Mouse (Mus musculus) splenic B cell, adult 2 months (primary cell): ENCODE data around the gene Psg19.
"Not testable (repeated sequence)": the region's sequence is repeated elsewhere in the genome, so short reads cannot be mapped to it uniquely, and the experiment has no call there.

Experiments
- DNase-seq: peaks from one replicate; pipeline ENCODE4 v3.0.0-alpha.2; 2011; ENCODE audit warnings: low read depth, low spot score
- H3K27me3 ChIP-seq: 2 replicates; pipeline ENCODE4 v1.6.1; 2012; ENCODE audit warnings: mild to moderate bottlenecking, low read length, moderate library complexity, mixed read lengths; ENCODE audit not compliant: control insufficient read depth, poor library complexity, insufficient read depth, severe bottlenecking
- H3K36me3 ChIP-seq: 2 replicates; pipeline ENCODE4 v1.6.1; 2012; ENCODE audit warnings: mild to moderate bottlenecking, low read length, moderate library complexity, mixed read lengths; ENCODE audit not compliant: control insufficient read depth, poor library complexity, insufficient read depth, severe bottlenecking

The Psg19 gene

DNA sequence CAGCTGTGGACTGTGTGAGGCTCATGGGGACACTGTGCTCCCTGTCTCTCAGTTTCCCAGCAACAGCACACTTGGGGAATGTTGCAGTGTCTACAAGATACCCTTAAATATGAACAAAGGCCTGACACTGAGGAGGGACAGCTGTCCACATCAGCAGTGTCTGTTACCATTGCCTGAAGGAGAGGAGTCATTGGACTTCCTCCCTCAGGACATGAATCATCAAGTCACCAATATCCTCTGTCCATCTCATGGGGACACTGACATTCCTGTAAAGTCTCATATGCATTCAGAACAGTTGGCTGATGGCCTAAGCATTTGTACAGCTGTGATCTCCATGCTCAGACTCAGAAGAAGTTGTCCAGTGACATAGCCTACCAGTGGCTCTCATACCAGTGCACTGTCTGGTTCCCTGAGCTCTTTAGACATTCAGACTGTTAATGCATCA is 19.0 kb downstream of the Psg19 start:
- H3K27me3 ChIP-seq, result no peaks in the 10 kb centered on the region
- no peaks in the 10 kb centered on the region for H3K36me3 ChIP-seq
- no peak for DNase-seq

- not testable (repeated sequence) for DNase-seq, H3K27me3 ChIP-seq, H3K36me3 ChIP-seq
These were observed 35.4 kb downstream of the Psg19 start for GRCm38 (mm10) chr7:18762885-18763284.

- not testable (repeated sequence) for H3K27me3 ChIP-seq, H3K36me3 ChIP-seq, DNase-seq
These were observed 38.2 kb downstream of the Psg19 start for GRCm38 (mm10) chr7:18760152-18760551.

- DNase-seq, result peak; percentile 60
- H3K27me3 ChIP-seq, H3K36me3 ChIP-seq: not testable (repeated sequence)
These were observed 48.3 kb downstream of the Psg19 start for GRCm38 (mm10) chr7:18749896-18750477.

- no peaks in the 10 kb centered on the region for H3K27me3 ChIP-seq
- H3K36me3 ChIP-seq, result no peaks in the 10 kb centered on the region
- DNase-seq, result no peak
These were observed 49.1 kb downstream of the Psg19 start for GRCm38 (mm10) chr7:18748994-18749895.

- not testable (repeated sequence) for H3K36me3 ChIP-seq, H3K27me3 ChIP-seq, DNase-seq
These were observed 50.9 kb downstream of the Psg19 start for GRCm38 (mm10) chr7:18747420-18747819.

DNA sequence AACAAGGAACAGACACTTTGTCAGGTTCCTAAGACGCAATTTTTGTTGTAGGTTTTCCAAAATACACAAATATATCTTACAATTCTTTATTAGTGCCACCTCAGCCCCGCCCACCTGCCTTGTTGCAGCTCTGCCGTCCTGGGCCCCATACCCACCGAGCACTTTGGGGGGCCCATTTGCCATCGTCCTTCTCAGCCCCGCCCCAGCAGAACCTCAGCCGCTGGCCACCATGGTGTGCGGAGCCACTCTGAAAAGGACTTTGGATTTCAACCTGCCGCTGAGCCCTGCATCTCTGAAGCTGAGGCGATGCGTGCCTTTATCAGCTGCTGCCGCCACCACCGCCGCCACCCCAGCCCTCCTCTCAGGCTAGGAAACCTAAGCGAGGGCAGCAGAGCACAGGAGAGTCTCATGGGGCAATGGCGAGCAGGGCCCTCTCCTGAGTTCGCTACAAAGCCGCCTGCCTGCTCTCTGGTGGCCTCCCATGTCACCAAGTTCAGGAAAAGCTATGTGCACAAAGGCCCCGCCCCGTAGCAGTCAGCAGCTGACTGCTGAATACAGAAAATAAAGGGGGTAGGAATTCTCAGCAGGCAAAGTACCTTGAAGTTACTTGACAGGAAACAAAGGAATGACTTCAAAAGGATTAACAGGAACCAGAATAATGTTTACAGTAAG is 52.0 kb downstream of the Psg19 start:
- no peak for DNase-seq
- Histone ChIP-seq H3K36me3 (no peaks in the 10 kb centered on the region), H3K27me3 (no peaks in the 10 kb centered on the region)
